Mouse (Mus musculus) spleen, adult 2 months (tissue): ENCODE measurements around the gene Zfr.

Source experiments
- CTCF ChIP-seq: fragments of 200-500 bp; IDR thresholded peaks from 2 replicates; pipeline ENCODE4 v1.5.1; 2011; ENCODE audit warnings: mild to moderate bottlenecking, inconsistent platforms; ENCODE audit not compliant: insufficient read depth, insufficient read length, insufficient replicate concordance; ENCODE audit errors: extremely low read depth
- POLR2A ChIP-seq: fragments of 200-500 bp; IDR thresholded peaks from 2 replicates; pipeline ENCODE4 v1.6.1; 2011; ENCODE audit warnings: low read depth, low read length, inconsistent platforms

- TF ChIP-seq CTCF, result no peak
- no peak for TF ChIP-seq POLR2A
Measured at GRCm38 (mm10) chr15:12226908-12227307, 109.3 kb downstream of the Zfr start.
